ENCODE assay signal across 25 mouse cellular contexts in the genomic region with DNA sequence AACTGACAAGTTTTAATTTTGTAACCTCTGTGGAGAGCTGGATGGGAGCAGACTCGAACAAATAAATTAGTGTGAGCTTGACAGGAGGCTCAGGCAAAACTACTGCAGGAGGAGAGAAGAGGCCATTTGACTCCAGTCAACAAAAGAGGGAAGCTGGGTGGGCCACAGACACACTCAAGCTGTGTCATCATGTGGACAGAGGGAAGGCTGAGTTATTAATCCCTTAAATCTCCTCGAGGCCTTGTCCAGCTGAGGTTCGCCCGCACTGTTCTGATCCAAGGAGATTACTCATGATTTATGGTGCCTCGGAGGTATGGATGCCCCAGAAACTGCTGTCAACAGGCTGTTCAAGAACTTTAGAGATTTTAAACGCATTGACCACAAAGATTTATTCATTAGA.
A peak's percentile ranks its signal among the peaks of the same experiment; 100 is the strongest.
DNase-seq lines count a peak whose midpoint lies in the region; ATAC-seq and TF ChIP-seq lines count a peak whose summit lies in the region.
"Had no signal": no experiment of that assay in that cellular context is flagged by ENCODE, and none has a peak within 500 bp of the region (broad histone marks: within the 10 kb centered on the region; RNA-seq: fewer than 3 reads in every experiment).

No protein-coding gene starts in this region.

- no peak overlapping the region for H3K4me2 ChIP-seq in kidney, embryonic 14.5 days (replicated peaks; ENCODE audit: low read depth, low read length)
- no peak overlapping the region for H3K4me2 ChIP-seq in neural tube, embryonic 15.5 days
- H3K4me2 ChIP-seq: embryonic facial prominence, embryonic 13.5 days; forebrain, embryonic 12.5 days; heart, embryonic 13.5 days; hindbrain, embryonic 13.5 days; limb, embryonic 12.5 days; liver, embryonic 11.5 days had no signal

- peaks cover 10% of the 10 kb centered on the region; the same call in 1 of the 2 replicates for H3K4me1 ChIP-seq in kidney, embryonic 14.5 days (ENCODE audit: control insufficient read depth, insufficient read depth, low read length)
- H3K4me1 ChIP-seq in kidney, adult 2 months (ENCODE audit: control insufficient read depth, insufficient read depth, low read length), result no peaks in the 10 kb centered on the region
- H3K4me1 ChIP-seq in neural tube, embryonic 15.5 days, result 0 out of 2 replicates have a peak, but pooled peaks cover 4% of the 10 kb centered on the region
- H3K4me1 ChIP-seq: embryonic facial prominence, embryonic 13.5 days; forebrain, embryonic 12.5 days; heart, embryonic 13.5 days; limb, embryonic 12.5 days had no signal

- H3K36me3 ChIP-seq in kidney, embryonic 14.5 days (ENCODE audit: control insufficient read depth, insufficient read depth, low read length), result no peaks in the 10 kb centered on the region
- H3K36me3 ChIP-seq in kidney, adult 2 months (ENCODE audit: control insufficient read depth, insufficient read depth, low read length), result no peaks in the 10 kb centered on the region
- no peaks in the 10 kb centered on the region for H3K36me3 ChIP-seq in neural tube, embryonic 15.5 days
- H3K36me3 ChIP-seq: embryonic facial prominence, embryonic 13.5 days; forebrain, embryonic 12.5 days; heart, embryonic 13.5 days; hindbrain, embryonic 13.5 days; limb, embryonic 12.5 days; midbrain, embryonic 10.5 days had no signal

- no peaks in the 10 kb centered on the region; the same call in 1 of the 2 replicates for H3K9me3 ChIP-seq in kidney, embryonic 14.5 days (ENCODE audit: control insufficient read depth, low read length)
- H3K9me3 ChIP-seq in neural tube, embryonic 15.5 days (replicated peaks), result no peaks in the 10 kb centered on the region
- H3K9me3 ChIP-seq: embryonic facial prominence, embryonic 13.5 days; forebrain, embryonic 12.5 days; heart, embryonic 13.5 days; hindbrain, embryonic 13.5 days; limb, embryonic 12.5 days; midbrain, embryonic 10.5 days had no signal

- no peak overlapping the region for H3K9ac ChIP-seq in kidney, embryonic 14.5 days (ENCODE audit: low read depth, low read length)
- no peak overlapping the region for H3K9ac ChIP-seq in neural tube, embryonic 15.5 days (replicated peaks)
- H3K9ac ChIP-seq: embryonic facial prominence, embryonic 13.5 days; forebrain, embryonic 12.5 days; heart, embryonic 13.5 days; hindbrain, embryonic 13.5 days; limb, embryonic 12.5 days; liver, postnatal 0 days had no signal

- DNase-seq in kidney, adult 2 months, result no peak
- DNase-seq in retina, postnatal 1 day, result peak; percentile 24
- no peak for DNase-seq in retina, embryonic 14.5 days (ENCODE audit: low spot score)
- DNase-seq in adrenal gland, postnatal 36 days, result peak; percentile 17 to 28
- DNase-seq in thymus, postnatal 10 days (ENCODE audit: low spot score in 2 of 2), result no peak
- no peak for DNase-seq in left cerebral cortex, postnatal 36 days (ENCODE audit: low spot score in 2 of 2)
- DNase-seq: cerebellum, adult 8-10 months; gastrocnemius, postnatal 36 days; heart, adult 2 months; heart, postnatal 36 days; kidney, adult 9 months; liver, postnatal 0 days; thymus, postnatal 4 days had no signal

- no peak for TF ChIP-seq CTCF in kidney, adult 2 months (conservative IDR thresholded peaks at IDR 0.05; ENCODE audit: insufficient read depth, insufficient read length, low read depth, low read length)

- no peaks in the 10 kb centered on the region for H3K27me3 ChIP-seq in kidney, embryonic 14.5 days (ENCODE audit: control insufficient read depth, insufficient read depth, low read length)
- no peaks in the 10 kb centered on the region for H3K27me3 ChIP-seq in kidney, adult 2 months (replicated peaks; ENCODE audit: control insufficient read depth, insufficient read depth, low read length)
- no peaks in the 10 kb centered on the region for H3K27me3 ChIP-seq in neural tube, embryonic 15.5 days (replicated peaks)
- H3K27me3 ChIP-seq: embryonic facial prominence, embryonic 13.5 days; forebrain, embryonic 12.5 days; heart, embryonic 13.5 days; hindbrain, embryonic 13.5 days; limb, embryonic 12.5 days had no signal

- no peak overlapping the region for H3K27ac ChIP-seq in kidney, embryonic 14.5 days (ENCODE audit: low read depth, low read length)
- no peak overlapping the region for H3K27ac ChIP-seq in kidney, adult 2 months (ENCODE audit: insufficient read depth, low read depth, low read length)
- no peak overlapping the region for H3K27ac ChIP-seq in neural tube, embryonic 15.5 days (replicated peaks)
- H3K27ac ChIP-seq: embryonic facial prominence, embryonic 13.5 days; forebrain, embryonic 12.5 days; heart, adult 2 months; heart, embryonic 13.5 days; hindbrain, embryonic 13.5 days; limb, embryonic 12.5 days; macrophage; midbrain, embryonic 10.5 days had no signal

- intact Hi-C loops in left cerebral cortex, postnatal 36 days (cut with DNase I), result no loop called here

- no peak for TF ChIP-seq POLR2A in kidney, adult 2 months (IDR thresholded peaks at IDR 0.05; ENCODE audit: low read depth, low read length)

- 15% methylated on average over 6 of the region's 6 CpGs for WGBS in kidney, embryonic 14.5 days
- WGBS in kidney, adult 2 months, result 44% methylated on average over 6 of the region's 6 CpGs
- 53% methylated on average over 6 of the region's 6 CpGs for WGBS in neural tube, embryonic 15.5 days

- peak; percentile 65 for ATAC-seq in kidney, embryonic 14.5 days (ENCODE audit: low FRiP score, low TSS enrichment)
- peak; percentile 41; the same call in 1 of the 2 replicates for ATAC-seq in neural tube, embryonic 15.5 days (ENCODE audit: low FRiP score)
- ATAC-seq: liver, postnatal 0 days; lung, postnatal 0 days had no signal

- H3K4me3 ChIP-seq in kidney, embryonic 14.5 days (ENCODE audit: low read length), result no peak overlapping the region
- no peak overlapping the region for H3K4me3 ChIP-seq in kidney, adult 2 months (ENCODE audit: insufficient read depth, low read depth, low read length)
- H3K4me3 ChIP-seq in neural tube, embryonic 15.5 days (replicated peaks), result no peak overlapping the region
- H3K4me3 ChIP-seq: embryonic facial prominence, embryonic 13.5 days; erythroblast, embryonic 14.5 days; forebrain, embryonic 12.5 days; heart, adult 2 months; heart, embryonic 13.5 days; hindbrain, embryonic 13.5 days; limb, embryonic 12.5 days; midbrain, embryonic 10.5 days had no signal

Comparison
In these comparisons a context has a peak if more than half of its experiments do, and no peak if none do; other contexts are left out.
1. DNase-seq: peak in retina, postnatal 1 day (single experiment) and adrenal gland, postnatal 36 days (2 of 2); none in kidney, adult 2 months (single experiment), retina, embryonic 14.5 days (single experiment), thymus, postnatal 10 days (0 of 2) and left cerebral cortex, postnatal 36 days (0 of 2).